In genomic region chr16:33796756-33797155, GRCm38 (mm10) we compare ENCODE assay signal across 14 mouse cellular contexts. TPM values are rescaled to one million over a fixed set of nuclear protein-coding genes. Genes with fewer than 3 reads are reported as not detected.
"Had no signal": no experiment of that assay in that cellular context is flagged by ENCODE, and none has a peak within 500 bp of the region (broad histone marks: within the 10 kb centered on the region; RNA-seq: fewer than 3 reads in every experiment).

No protein-coding gene starts in this region.

- H3K9me3 ChIP-seq: limb, embryonic 15.5 days; midbrain, embryonic 12.5 days; neural tube, embryonic 13.5 days had no signal

- DNase-seq: kidney, adult 8-10 months; kidney, postnatal 25 days; lung, adult 18-20 months; lung, postnatal 36 days; retina, postnatal 1 day; right cerebral cortex, postnatal 4 days; thymus, postnatal 36 days had no signal

- H3K9ac ChIP-seq: limb, embryonic 15.5 days; liver, embryonic 14.5 days; midbrain, embryonic 12.5 days; neural tube, embryonic 13.5 days had no signal

- ATAC-seq: midbrain, embryonic 16.5 days had no signal

- H3K4me2 ChIP-seq: limb, embryonic 15.5 days; midbrain, embryonic 12.5 days; neural tube, embryonic 13.5 days had no signal

- H3K27me3 ChIP-seq: limb, embryonic 15.5 days; midbrain, embryonic 12.5 days; neural tube, embryonic 13.5 days had no signal

- H3K4me1 ChIP-seq: limb, embryonic 15.5 days; midbrain, embryonic 12.5 days; neural tube, embryonic 13.5 days had no signal

- H3K4me3 ChIP-seq: limb, embryonic 15.5 days; midbrain, embryonic 12.5 days; neural tube, embryonic 13.5 days had no signal

- H3K27ac ChIP-seq: limb, embryonic 15.5 days; liver, embryonic 14.5 days; midbrain, embryonic 12.5 days; neural tube, embryonic 13.5 days; stomach, postnatal 0 days had no signal

- H3K36me3 ChIP-seq: limb, embryonic 15.5 days; midbrain, embryonic 12.5 days; neural tube, embryonic 13.5 days had no signal

RNA-seq across cellular contexts. Expression of gene Muc13, which starts 2.9 kb away (rescaled TPM):
- total RNA-seq: layer of hippocampus, postnatal 25 days had no signal
- polyA plus RNA-seq: limb, embryonic 15.5 days; midbrain, embryonic 16.5 days; neural tube, embryonic 13.5 days had no signal
